Mouse (Mus musculus) kidney, adult 9 months (tissue): ENCODE data around the gene Rbms1.

Source experiments
- DNase-seq: peaks from one replicate; pipeline ENCODE4 v3.0.0; 2022

Gene Rbms1

GRCm38 (mm10) chr2:60962671-60963421, at the start of gene Rbms1:
Gene Rbms1, minus strand, starts transcription at chr2:60963192.
- peak; percentile 81 for DNase-seq

- no peak for DNase-seq
These were observed 49.3 kb upstream of the Rbms1 start for GRCm38 (mm10) chr2:61012249-61012828.

GRCm38 (mm10) chr2:60986286-60986685, 23.3 kb upstream of the Rbms1 start:
- DNase-seq, result no peak

- DNase-seq, result no peak
These were observed 15.7 kb upstream of the Rbms1 start for GRCm38 (mm10) chr2:60978538-60979313.

- no peak for DNase-seq
These were observed 9.3 kb upstream of the Rbms1 start for GRCm38 (mm10) chr2:60972189-60972814.

GRCm38 (mm10) chr2:60963616-60964015, 624 bp upstream of the Rbms1 start:
- no peak for DNase-seq

- DNase-seq, result peak; percentile 90
These were observed 856 bp downstream of the Rbms1 start for GRCm38 (mm10) chr2:60962001-60962670.

- DNase-seq, result peak; percentile 29
These were observed 1.7 kb downstream of the Rbms1 start for GRCm38 (mm10) chr2:60961281-60961680.

GRCm38 (mm10) chr2:60948241-60948640, 14.8 kb downstream of the Rbms1 start:
- no peak for DNase-seq

GRCm38 (mm10) chr2:60947817-60948216, 15.2 kb downstream of the Rbms1 start:
- no peak for DNase-seq

GRCm38 (mm10) chr2:60940454-60940961, 22.5 kb downstream of the Rbms1 start:
- peak; percentile 25 for DNase-seq

GRCm38 (mm10) chr2:60939957-60940356, 23.0 kb downstream of the Rbms1 start:
- peak; percentile 26 for DNase-seq

GRCm38 (mm10) chr2:60936910-60937309, 26.1 kb downstream of the Rbms1 start:
- no peak for DNase-seq

GRCm38 (mm10) chr2:60928948-60929347, 34.0 kb downstream of the Rbms1 start:
- no peak for DNase-seq

- DNase-seq, result peak; percentile 72
These were observed 34.9 kb downstream of the Rbms1 start for GRCm38 (mm10) chr2:60927906-60928775.

- no peak for DNase-seq
These were observed 37.9 kb downstream of the Rbms1 start for GRCm38 (mm10) chr2:60925063-60925462.

- DNase-seq, result no peak
These were observed 39.0 kb downstream of the Rbms1 start for GRCm38 (mm10) chr2:60923756-60924544.

GRCm38 (mm10) chr2:60923111-60923510, 39.9 kb downstream of the Rbms1 start:
- no peak for DNase-seq

- DNase-seq, result peak; percentile 43
These were observed 40.6 kb downstream of the Rbms1 start for GRCm38 (mm10) chr2:60922351-60922750.

GRCm38 (mm10) chr2:60920076-60920475, 42.9 kb downstream of the Rbms1 start:
- DNase-seq, result no peak

GRCm38 (mm10) chr2:60918401-60918800, 44.6 kb downstream of the Rbms1 start:
- DNase-seq, result no peak
